Mouse (Mus musculus): ENCODE data around the gene Tbce.

GRCm38 (mm10) chr13:14015609-14016008 is 23.8 kb downstream of the Tbce start:
- TF ChIP-seq CTCF (IDR thresholded peaks at IDR 0.05; ENCODE audit: low read depth) (no peak), EP300 (IDR thresholded peaks at IDR 0.05; ENCODE audit: low read depth) (no peak)
